Mouse (Mus musculus) CH12.LX (cell line): Measurements from ENCODE around the gene Catsper1. TPM values are rescaled to one million over a fixed set of nuclear protein-coding genes. Genes with fewer than 3 reads are reported as not detected.

Source experiments
- DNase-seq: peaks from one replicate; pipeline ENCODE4 v3.0.0-alpha.2; 2013; ENCODE audit errors: extremely low read depth
- H3K27ac ChIP-seq: 2 replicates; pipeline ENCODE4 v1.5.1; 2012; ENCODE audit warnings: low read depth, mild to moderate bottlenecking, control low read depth, moderate library complexity; ENCODE audit not compliant: insufficient read depth
- H3K27me3 ChIP-seq: replicated peaks from 2 replicates; pipeline ENCODE3; 2012; ENCODE audit warnings: inconsistent platforms
- H3K36me3 ChIP-seq, 2 experiments: replicated peaks in 1 of 2; 2 replicates each; pipeline versions ENCODE3 to v1.6.1; 2012; ENCODE audit warnings: inconsistent platforms in 1 of 2, low read length in 1 of 2, mild to moderate bottlenecking in 1 of 2, mixed read lengths in 1 of 2, moderate library complexity in 1 of 2; ENCODE audit not compliant: control insufficient read depth in 1 of 2, insufficient read depth in 1 of 2
- H3K4me1 ChIP-seq, 2 experiments: 2 replicates each; pipeline ENCODE4 v1.6.1; 2012; ENCODE audit warnings: inconsistent platforms in 1 of 2, moderate library complexity in 1 of 2; ENCODE audit not compliant: insufficient read depth in 2 of 2, control insufficient read depth in 1 of 2
- H3K4me2 ChIP-seq: 2 replicates; pipeline ENCODE4 v1.6.1; 2012; ENCODE audit warnings: low read depth, mild to moderate bottlenecking, control low read depth; ENCODE audit not compliant: poor library complexity, insufficient read depth, severe bottlenecking
- H3K4me3 ChIP-seq, 3 experiments: fragments of 150-350 bp in 1 of 3; sonication (generic) in 1 of 3; replicated peaks in 1 of 3; 2 replicates each; pipeline versions ENCODE3 to v1.5.1; 2011 to 2012; ENCODE audit warnings: low read depth in 2 of 3, low read length in 2 of 3, mild to moderate bottlenecking in 2 of 3, moderate library complexity in 2 of 3, control low read depth in 1 of 3, improper control_type of control experiment in 1 of 3, inconsistent platforms in 1 of 3, mixed read lengths in 1 of 3; ENCODE audit not compliant: poor library complexity in 1 of 3
- H3K79me2 ChIP-seq: replicated peaks from 2 replicates; pipeline ENCODE4 v1.6.1; 2012; ENCODE audit warnings: mild to moderate bottlenecking, moderate library complexity; ENCODE audit not compliant: control insufficient read depth, poor library complexity, insufficient read depth, severe bottlenecking; ENCODE audit errors: extremely low read depth
- H3K9ac ChIP-seq: 2 replicates; pipeline ENCODE4 v1.6.1; 2012; ENCODE audit warnings: low read depth, mild to moderate bottlenecking, control low read depth, moderate library complexity; ENCODE audit not compliant: insufficient read depth
- H3K9me3 ChIP-seq: replicated peaks from 2 replicates; pipeline ENCODE3; 2012; ENCODE audit warnings: low read length, inconsistent platforms, mixed read lengths
- BHLHE40 ChIP-seq: IDR thresholded peaks from 2 replicates; pipeline ENCODE4 v1.6.1; 2011; ENCODE audit warnings: mild to moderate bottlenecking, low read depth, low read length, improper control_type of control experiment
- CHD1 ChIP-seq: IDR thresholded peaks from 2 replicates; pipeline ENCODE4 v1.6.1; 2012; ENCODE audit warnings: low read depth, low read length, improper control_type of control experiment, inconsistent platforms
- CHD2 ChIP-seq: IDR thresholded peaks from 2 replicates; pipeline ENCODE4 v1.6.1; 2011; ENCODE audit warnings: low read length, improper control_type of control experiment
- CTCF ChIP-seq, 2 experiments: IDR thresholded peaks in 1 of 2; conservative IDR thresholded peaks in 1 of 2; 2 replicates each; pipeline ENCODE4 v1.5.1; 2011 to 2012; ENCODE audit warnings: low read depth in 2 of 2, low read length in 2 of 2, improper control_type of control experiment in 1 of 2, inconsistent platforms in 1 of 2, mild to moderate bottlenecking in 1 of 2, moderate library complexity in 1 of 2
- E2F4 ChIP-seq: IDR thresholded peaks from 2 replicates; pipeline ENCODE4 v1.6.1; 2011; ENCODE audit warnings: low read depth, low read length, improper control_type of control experiment; ENCODE audit not compliant: insufficient replicate concordance
- ELF1 ChIP-seq: IDR thresholded peaks from 2 replicates; pipeline ENCODE4 v1.6.1; 2014; ENCODE audit warnings: low read depth, mild to moderate bottlenecking, inconsistent platforms, low read length, improper control_type of control experiment
- EP300 ChIP-seq: IDR thresholded peaks from 2 replicates; pipeline ENCODE4 v1.6.1; 2011; ENCODE audit warnings: low read length, improper control_type of control experiment
- ETS1 ChIP-seq: conservative IDR thresholded peaks from 2 replicates; pipeline ENCODE4 v1.6.1; 2012; ENCODE audit warnings: low read depth, mild to moderate bottlenecking, inconsistent platforms, low read length, improper control_type of control experiment, moderate library complexity
- GABPA ChIP-seq: IDR thresholded peaks from 2 replicates; pipeline ENCODE4 v1.6.1; 2012; ENCODE audit warnings: low read depth, low read length, improper control_type of control experiment, inconsistent platforms; ENCODE audit not compliant: insufficient replicate concordance
- HCFC1 ChIP-seq: IDR thresholded peaks from 2 replicates; pipeline ENCODE4 v1.6.1; 2012; ENCODE audit warnings: low read depth, mild to moderate bottlenecking, inconsistent platforms, low read length, improper control_type of control experiment
- JUN ChIP-seq: IDR thresholded peaks from 2 replicates; pipeline ENCODE4 v1.6.1; 2011; ENCODE audit warnings: low read depth, mild to moderate bottlenecking, low read length, improper control_type of control experiment, moderate library complexity; ENCODE audit not compliant: insufficient read depth
- JUND ChIP-seq: conservative IDR thresholded peaks from 2 replicates; pipeline ENCODE4 v1.6.1; 2011; ENCODE audit warnings: low read depth, low read length, improper control_type of control experiment
- MAFK ChIP-seq: IDR thresholded peaks from 2 replicates; pipeline ENCODE4 v1.6.1; 2011; ENCODE audit warnings: low read length, improper control_type of control experiment; ENCODE audit not compliant: insufficient replicate concordance
- MEF2A ChIP-seq: IDR thresholded peaks from 2 replicates; pipeline ENCODE4 v1.6.1; 2014; ENCODE audit warnings: low read depth, mild to moderate bottlenecking, inconsistent platforms, low read length, improper control_type of control experiment, borderline replicate concordance
- MXI1 ChIP-seq: IDR thresholded peaks from 2 replicates; pipeline ENCODE4 v1.6.1; 2011; ENCODE audit warnings: mild to moderate bottlenecking, low read depth, low read length, improper control_type of control experiment
- NELFE ChIP-seq: IDR thresholded peaks from 2 replicates; pipeline ENCODE4 v1.6.1; 2011; ENCODE audit warnings: low read depth, low read length, improper control_type of control experiment
- NRF1 ChIP-seq: IDR thresholded peaks from 2 replicates; pipeline ENCODE4 v1.6.1; 2014; ENCODE audit warnings: low read depth, mild to moderate bottlenecking, inconsistent platforms, low read length, improper control_type of control experiment, moderate library complexity
- PAX5 ChIP-seq: IDR thresholded peaks from 2 replicates; pipeline ENCODE4 v1.6.1; 2012; ENCODE audit warnings: low read length, inconsistent platforms, mixed read lengths
- POLR2A ChIP-seq: IDR thresholded peaks from 2 replicates; pipeline ENCODE4 v1.6.1; 2011; ENCODE audit warnings: low read depth, mild to moderate bottlenecking, improper control_type of control experiment, low read length
- POLR2AphosphoS2 ChIP-seq: IDR thresholded peaks from 2 replicates; pipeline ENCODE4 v1.6.1; 2011; ENCODE audit warnings: low read depth, low read length, improper control_type of control experiment
- RCOR1 ChIP-seq: conservative IDR thresholded peaks from 2 replicates; pipeline ENCODE4 v1.6.1; 2012; ENCODE audit warnings: low read depth, mild to moderate bottlenecking, inconsistent platforms, low read length, improper control_type of control experiment
- SMC3 ChIP-seq: IDR thresholded peaks from 2 replicates; pipeline ENCODE4 v1.6.1; 2011; ENCODE audit warnings: low read depth, low read length, improper control_type of control experiment
- TBP ChIP-seq: conservative IDR thresholded peaks from 2 replicates; pipeline ENCODE4 v1.6.1; 2011; ENCODE audit warnings: low read depth, low read length, improper control_type of control experiment
- UBTF ChIP-seq: IDR thresholded peaks from 2 replicates; pipeline ENCODE4 v1.6.1; 2012; ENCODE audit warnings: low read depth, mild to moderate bottlenecking, inconsistent platforms, low read length, improper control_type of control experiment, moderate library complexity
- USF2 ChIP-seq: conservative IDR thresholded peaks from 2 replicates; pipeline ENCODE4 v1.6.1; 2011; ENCODE audit warnings: low read depth, low read length, improper control_type of control experiment
- ZC3H11A ChIP-seq: IDR thresholded peaks from 2 replicates; pipeline ENCODE4 v1.6.1; 2012; ENCODE audit warnings: low read depth, mild to moderate bottlenecking, inconsistent platforms, low read length, improper control_type of control experiment
- ZKSCAN1 ChIP-seq: IDR thresholded peaks from 2 replicates; pipeline ENCODE4 v1.6.1; 2012; ENCODE audit warnings: low read depth, inconsistent platforms, low read length, improper control_type of control experiment, borderline replicate concordance
- ZMIZ1 ChIP-seq: IDR thresholded peaks from 2 replicates; pipeline ENCODE4 v1.6.1; 2012; ENCODE audit warnings: low read depth, mild to moderate bottlenecking, inconsistent platforms, low read length, improper control_type of control experiment
- ZNF384 ChIP-seq: IDR thresholded peaks from 2 replicates; pipeline ENCODE4 v1.6.1; 2012; ENCODE audit warnings: low read depth, low read length, improper control_type of control experiment, inconsistent platforms
- dilution Hi-C: fragments of 300-500 bp; cut with MboI; formaldehyde crosslinking; loops from 2 replicates; pipeline ENCODE4 v1.14.3; 2020; ENCODE audit warnings: low sequenced_read_pairs; ENCODE audit not compliant: extremely low pct_unique_long_range_greater_than_20kb, extremely low pct_ligation_motif_present
- in situ Hi-C: fragments of 300-500 bp; cut with MboI; formaldehyde crosslinking; loops from 3 replicates; pipeline ENCODE4 v1.14.3; 2019; ENCODE audit warnings: low sequenced_read_pairs, low pct_ligation_motif_present, low pct_unique_long_range_greater_than_20kb, mixed read lengths
- polyA plus RNA-seq: library from polyadenylated mRNA; unstranded; fragments of >175 nt; gene quantifications from 2 replicates; pipeline ENCODE4 v1.2.1, GENCODE M21; 2012; ENCODE audit warnings: low read depth; ENCODE audit not compliant: insufficient read length
- total RNA-seq, 2 experiments: library from RNA; depleted of rRNA; stranded (reverse); fragments of 300-350 nt in 1 of 2; fragments of >200 nt in 1 of 2; gene quantifications; 2 replicates each; pipeline ENCODE4 v1.2.3; 2012 to 2014

Catsper1 gene
- total and polyA plus RNA-seq, 3 experiments: not detected

- H3K27ac ChIP-seq: no peak within 1 kb of the TSS
- peaks cover 20% of the 10 kb centered on the region for H3K79me2 ChIP-seq
- H3K36me3 ChIP-seq: peaks cover 3 to 8% of the 10 kb centered on the region in 2 experiments
- no peak for DNase-seq
- no peak for TF ChIP-seq CTCF (conservative IDR thresholded peaks at IDR 0.05 in 1 of 2, IDR thresholded peaks at IDR 0.05 in 1 of 2; ENCODE audit: low read depth in 2 of 2, low read length in 2 of 2)
- no peak for TF ChIP-seq JUN
- TF ChIP-seq CHD2: no peak
- TF ChIP-seq MAFK: no peak
- no peak for TF ChIP-seq POLR2AphosphoS2
- TF ChIP-seq RCOR1: no peak
- TF ChIP-seq CHD1: no peak
- no peak for TF ChIP-seq BHLHE40
- no peak for TF ChIP-seq POLR2A
- TF ChIP-seq MXI1: no peak
- no peak for TF ChIP-seq GABPA
- TF ChIP-seq NRF1: no peak
- TF ChIP-seq SMC3: no peak
- no peak for TF ChIP-seq ETS1
- no peak for TF ChIP-seq ZC3H11A
- no peak for TF ChIP-seq E2F4
- no peak for TF ChIP-seq ZNF384
- TF ChIP-seq HCFC1: no peak
- no peak for TF ChIP-seq MEF2A
- no peak for TF ChIP-seq NELFE
- in situ Hi-C loops: no loop called here
- dilution Hi-C loops: no loop called here
- no peaks in the 10 kb centered on the region for H3K9me3 ChIP-seq
- H3K4me1 ChIP-seq: peaks cover 0 to 35% of the 10 kb centered on the region in 2 experiments; a peak in 2 of 4 replicates
- H3K27me3 ChIP-seq: peaks cover 2% of the 10 kb centered on the region
- no peak within 1 kb of the TSS for H3K4me2 ChIP-seq
- H3K4me3 ChIP-seq: no peak within 1 kb of the TSS
- H3K9ac ChIP-seq: no peak within 1 kb of the TSS
These were observed 37.4 kb upstream of the Catsper1 start, which contains the start of gene Gal3st3 for GRCm38 (mm10) chr19:5297903-5298800. TSS of gene Gal3st3 (plus strand) at chr19:5298331.

DNA sequence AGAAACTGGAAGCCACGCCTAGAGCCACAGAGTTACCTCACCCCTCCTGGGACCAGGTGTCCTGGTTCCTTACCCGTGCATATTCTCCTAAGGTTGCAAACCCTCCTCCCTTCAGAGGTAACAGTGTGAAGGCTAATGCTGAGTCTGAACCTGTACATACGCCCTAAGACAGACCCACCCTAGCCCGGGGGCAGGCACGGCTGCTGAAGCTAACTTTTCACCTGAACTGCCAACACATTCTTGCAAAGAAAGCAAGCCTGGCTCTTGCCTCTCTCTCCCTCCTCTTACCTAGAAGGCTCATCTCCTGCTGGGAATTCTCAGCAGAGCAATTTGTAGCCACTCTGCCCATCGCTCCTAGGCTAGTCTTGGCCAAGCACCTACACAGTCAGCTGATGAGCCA is 35.0 kb upstream of the Catsper1 start:
- Histone ChIP-seq H3K4me2 (no peak overlapping the region), H3K4me1 (peaks cover 0 to 22% of the 10 kb centered on the region in 2 experiments; a peak in 2 of 4 replicates), H3K36me3 (no peaks in the 10 kb centered on the region), H3K9ac (no peak overlapping the region)
- no peak for DNase-seq
- in situ Hi-C loops: loop anchor here (5.0 kb wide), 1 partner anchor 37 kb away; the partner anchor contains the start of gene Catsper1
- no peak for TF ChIP-seq ZMIZ1
- no peak for TF ChIP-seq PAX5
- TF ChIP-seq SMC3: no peak
- TF ChIP-seq ZNF384: no peak
- no peak for TF ChIP-seq USF2
- no peak for TF ChIP-seq MXI1
- TF ChIP-seq TBP: no peak
- no peak for TF ChIP-seq ZKSCAN1
- no peak for TF ChIP-seq POLR2A
- TF ChIP-seq ELF1: no peak
- no peak for TF ChIP-seq MEF2A
- TF ChIP-seq RCOR1: no peak
- TF ChIP-seq MAFK: no peak
- no peak for TF ChIP-seq UBTF
- TF ChIP-seq HCFC1: no peak
- TF ChIP-seq NELFE: no peak
- no peak for TF ChIP-seq JUND
- no peak for TF ChIP-seq EP300
- no peak for TF ChIP-seq POLR2AphosphoS2
- TF ChIP-seq, all 38 proteins: peak for 0
- Histone ChIP-seq H3K9me3 (no peaks in the 10 kb centered on the region), H3K4me3 (no peak overlapping the region), H3K27ac (no peak overlapping the region), H3K79me2 (no peaks in the 10 kb centered on the region), H3K27me3 (peaks cover 2% of the 10 kb centered on the region)
- dilution Hi-C loops: no loop called here
